Mouse (Mus musculus) bone marrow, adult 2 months (tissue): ENCODE data around the gene Fam185a.

Experiments
- CTCF ChIP-seq: fragments of 200-500 bp; IDR thresholded peaks from 2 replicates; pipeline ENCODE4 v1.5.1; 2011; ENCODE audit warnings: low read length, control low read depth; ENCODE audit not compliant: control insufficient read depth, insufficient read depth
- POLR2A ChIP-seq: fragments of 200-500 bp; IDR thresholded peaks from 2 replicates; pipeline ENCODE4 v1.6.1; 2011; ENCODE audit warnings: low read depth, mild to moderate bottlenecking, control low read depth, low read length, borderline replicate concordance; ENCODE audit not compliant: control insufficient read depth

- no peak for TF ChIP-seq POLR2A
- TF ChIP-seq CTCF: no peak
These were observed 58.5 kb downstream of the Fam185a start for GRCm38 (mm10) chr5:21483275-21483674.
